Mouse (Mus musculus) MEL (cell line): ENCODE measurements around the gene Tymp. TPM values are rescaled to one million over a fixed set of nuclear protein-coding genes. Genes with fewer than 3 reads are reported as not detected.

Experiments used
- DNase-seq: peaks from one replicate; pipeline ENCODE4 v3.0.0; 2011; ENCODE audit warnings: low read depth, low spot score
- H3K27ac ChIP-seq: 2 replicates; pipeline ENCODE4 v1.5.1; 2012; ENCODE audit warnings: low read depth, mild to moderate bottlenecking, control low read depth, low read length, moderate library complexity; ENCODE audit not compliant: control insufficient read depth
- H3K27me3 ChIP-seq, 2 experiments: fragments of 150-350 bp in 1 of 2; sonication (generic) in 1 of 2; 2 replicates each; pipeline ENCODE4 v1.6.1; 2012; ENCODE audit warnings: low read length in 2 of 2, mild to moderate bottlenecking in 2 of 2, improper control_type of control experiment in 1 of 2, moderate library complexity in 1 of 2; ENCODE audit not compliant: insufficient read depth in 2 of 2, control insufficient read depth in 1 of 2
- H3K36me3 ChIP-seq, 2 experiments: 2 replicates each; pipeline ENCODE4 v1.6.1; 2012 to 2014; ENCODE audit warnings: low read length in 2 of 2, improper control_type of control experiment in 1 of 2, inconsistent platforms in 1 of 2, mild to moderate bottlenecking in 1 of 2; ENCODE audit not compliant: insufficient read depth in 2 of 2, control insufficient read depth in 1 of 2
- H3K4me1 ChIP-seq, 2 experiments: fragments of 150-350 bp in 1 of 2; sonication (generic) in 1 of 2; 2 replicates each; pipeline ENCODE4 v1.6.1; 2012; ENCODE audit warnings: low read length in 2 of 2, improper control_type of control experiment in 1 of 2, mild to moderate bottlenecking in 1 of 2; ENCODE audit not compliant: insufficient read depth in 2 of 2, control insufficient read depth in 1 of 2
- H3K4me3 ChIP-seq, 2 experiments: fragments of 150-350 bp in 1 of 2; sonication (generic) in 1 of 2; 2 replicates each; pipeline ENCODE4 v1.5.1; 2012; ENCODE audit warnings: low read depth in 2 of 2, low read length in 2 of 2, mild to moderate bottlenecking in 2 of 2, moderate library complexity in 2 of 2, control low read depth in 1 of 2, improper control_type of control experiment in 1 of 2; ENCODE audit not compliant: control insufficient read depth in 1 of 2, insufficient read depth in 1 of 2
- H3K79me2 ChIP-seq: 2 replicates; pipeline ENCODE4 v1.6.1; 2012; ENCODE audit warnings: mild to moderate bottlenecking, low read length, moderate library complexity; ENCODE audit not compliant: control insufficient read depth, poor library complexity, insufficient read depth
- H3K9ac ChIP-seq: 2 replicates; pipeline ENCODE4 v1.6.1; 2012; ENCODE audit warnings: low read depth, mild to moderate bottlenecking, control low read depth, low read length, moderate library complexity; ENCODE audit not compliant: control insufficient read depth, poor library complexity, severe bottlenecking
- H3K9me3 ChIP-seq: fragments of 150-350 bp; sonication (generic); replicated peaks from 2 replicates; pipeline ENCODE4 v1.6.1; 2012; ENCODE audit warnings: mild to moderate bottlenecking, low read length, improper control_type of control experiment, moderate library complexity; ENCODE audit not compliant: insufficient read depth
- EP300 ChIP-seq, 2 experiments: IDR thresholded peaks; 2 replicates each; pipeline ENCODE4 v1.6.1; 2011; ENCODE audit warnings: improper control_type of control experiment in 2 of 2, low read length in 2 of 2, low read depth in 1 of 2, mild to moderate bottlenecking in 1 of 2
- GATA1 ChIP-seq: IDR thresholded peaks from 2 replicates; pipeline ENCODE4 v1.6.1; 2011; ENCODE audit warnings: low read depth, low read length, improper control_type of control experiment
- KAT2A ChIP-seq: conservative IDR thresholded peaks from 2 replicates; pipeline ENCODE4 v1.6.1; 2012; ENCODE audit warnings: low read depth, low read length, improper control_type of control experiment, inconsistent platforms
- MAFK ChIP-seq: IDR thresholded peaks from 2 replicates; pipeline ENCODE4 v1.6.1; 2011; ENCODE audit warnings: low read depth, mild to moderate bottlenecking, low read length, improper control_type of control experiment, borderline replicate concordance
- MEF2A ChIP-seq: IDR thresholded peaks from 2 replicates; pipeline ENCODE4 v1.6.1; 2014; ENCODE audit warnings: low read depth, mild to moderate bottlenecking, inconsistent platforms, low read length, improper control_type of control experiment; ENCODE audit not compliant: poor library complexity, insufficient replicate concordance, severe bottlenecking; ENCODE audit errors: extremely low read depth
- NRF1 ChIP-seq: IDR thresholded peaks from 2 replicates; pipeline ENCODE4 v1.6.1; 2014; ENCODE audit warnings: low read depth, mild to moderate bottlenecking, inconsistent platforms, low read length, improper control_type of control experiment, moderate library complexity; ENCODE audit not compliant: poor library complexity, insufficient read depth, severe bottlenecking
- POLR2A ChIP-seq, 2 experiments: IDR thresholded peaks; 2 replicates each; pipeline ENCODE4 v1.6.1; 2011 to 2012; ENCODE audit warnings: low read length in 2 of 2, mild to moderate bottlenecking in 2 of 2, control low read depth in 1 of 2, improper control_type of control experiment in 1 of 2, low read depth in 1 of 2, moderate library complexity in 1 of 2; ENCODE audit not compliant: control insufficient read depth in 1 of 2, insufficient read depth in 1 of 2, poor library complexity in 1 of 2
- POLR2AphosphoS5 ChIP-seq: IDR thresholded peaks from 2 replicates; pipeline ENCODE4 v1.6.1; 2012; ENCODE audit warnings: low read depth, borderline replicate concordance, mild to moderate bottlenecking, inconsistent platforms, low read length, moderate library complexity, mixed read lengths
- RAD21 ChIP-seq: IDR thresholded peaks from 2 replicates; pipeline ENCODE4 v1.6.1; 2011; ENCODE audit warnings: mild to moderate bottlenecking, low read depth, low read length, improper control_type of control experiment
- SIN3A ChIP-seq: IDR thresholded peaks from 2 replicates; pipeline ENCODE4 v1.6.1; 2012; ENCODE audit warnings: low read length, improper control_type of control experiment, inconsistent platforms
- TAL1 ChIP-seq: IDR thresholded peaks from 2 replicates; pipeline ENCODE4 v1.6.1; 2012; ENCODE audit warnings: mild to moderate bottlenecking, inconsistent platforms, low read length, moderate library complexity, mixed read lengths
- TCF12 ChIP-seq: IDR thresholded peaks from 2 replicates; pipeline ENCODE4 v1.6.1; 2014; ENCODE audit warnings: low read depth, mild to moderate bottlenecking, inconsistent platforms, low read length, improper control_type of control experiment, moderate library complexity
- UBTF ChIP-seq: IDR thresholded peaks from 2 replicates; pipeline ENCODE4 v1.6.1; 2012; ENCODE audit warnings: low read depth, mild to moderate bottlenecking, inconsistent platforms, low read length, improper control_type of control experiment, moderate library complexity, borderline replicate concordance; ENCODE audit not compliant: insufficient read depth
- ZKSCAN1 ChIP-seq: IDR thresholded peaks from 2 replicates; pipeline ENCODE4 v1.6.1; 2012; ENCODE audit warnings: low read depth, mild to moderate bottlenecking, inconsistent platforms, low read length, improper control_type of control experiment, moderate library complexity
- polyA plus RNA-seq, 2 experiments: library from polyadenylated mRNA; stranded (reverse) in 1 of 2; unstranded in 1 of 2; fragments of >175 nt in 1 of 2; fragments of >200 nt in 1 of 2; gene quantifications; 2 replicates each; pipeline versions ENCODE4 v1.2.1 to v1.2.4; 2012; ENCODE audit warnings: low replicate concordance in 2 of 2, low read depth in 1 of 2; ENCODE audit not compliant: insufficient read length in 2 of 2, insufficient read depth in 1 of 2, missing spikeins in 1 of 2
- total RNA-seq: library from RNA; depleted of rRNA; stranded (reverse); fragments of 300-350 nt; gene quantifications from 2 replicates; pipeline ENCODE4 v1.2.3, GENCODE M21; 2012

Tymp gene
- total and polyA plus RNA-seq, 3 experiments, result 1.5 to 2.0 TPM; not detected in 1

DNA sequence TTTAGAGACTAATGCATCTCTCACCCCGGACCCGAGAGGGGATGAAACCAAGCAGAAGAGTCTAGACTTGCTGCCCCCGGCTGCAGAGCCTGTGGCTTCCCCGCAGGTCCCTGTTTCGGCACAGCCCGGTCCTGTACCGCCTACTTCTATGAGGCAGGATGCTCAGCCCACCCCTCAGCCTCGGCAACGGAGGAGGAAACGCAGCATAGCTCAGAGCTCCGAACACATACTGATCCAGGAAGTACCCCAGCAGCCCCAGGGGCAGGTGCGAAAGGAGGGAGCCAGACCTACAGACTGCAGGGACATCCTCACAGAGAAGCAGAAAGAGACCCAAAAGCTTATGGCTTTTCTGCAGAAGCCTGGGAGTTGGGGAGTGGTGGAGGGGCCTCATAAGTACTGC, 10.3 kb upstream of the Tymp start:
- no peaks in the 10 kb centered on the region for H3K36me3 ChIP-seq
- no peaks in the 10 kb centered on the region for H3K9me3 ChIP-seq
- H3K4me1 ChIP-seq, result no peaks in the 10 kb centered on the region
- H3K27ac ChIP-seq, result no peak overlapping the region
- TF ChIP-seq MAFK, result no peak
- TF ChIP-seq POLR2A (IDR thresholded peaks at IDR 0.05; ENCODE audit: control insufficient read depth in 1 of 2, insufficient read depth in 1 of 2, low read depth in 1 of 2, low read length in 2 of 2, poor library complexity in 1 of 2), result no peak
- TF ChIP-seq ZKSCAN1, result no peak
- no peak for TF ChIP-seq POLR2AphosphoS5
- TF ChIP-seq RAD21, result no peak
- TF ChIP-seq NRF1, result no peak
- no peak for TF ChIP-seq EP300 (IDR thresholded peaks at IDR 0.05; ENCODE audit: low read depth in 1 of 2, low read length in 2 of 2)
- no peak overlapping the region for H3K9ac ChIP-seq
- no peak overlapping the region for H3K4me3 ChIP-seq
- no peak for DNase-seq
- peaks cover 0 to 5% of the 10 kb centered on the region in 2 experiments; a peak in 1 of 4 replicates for H3K27me3 ChIP-seq
- H3K79me2 ChIP-seq, result no peaks in the 10 kb centered on the region

DNA sequence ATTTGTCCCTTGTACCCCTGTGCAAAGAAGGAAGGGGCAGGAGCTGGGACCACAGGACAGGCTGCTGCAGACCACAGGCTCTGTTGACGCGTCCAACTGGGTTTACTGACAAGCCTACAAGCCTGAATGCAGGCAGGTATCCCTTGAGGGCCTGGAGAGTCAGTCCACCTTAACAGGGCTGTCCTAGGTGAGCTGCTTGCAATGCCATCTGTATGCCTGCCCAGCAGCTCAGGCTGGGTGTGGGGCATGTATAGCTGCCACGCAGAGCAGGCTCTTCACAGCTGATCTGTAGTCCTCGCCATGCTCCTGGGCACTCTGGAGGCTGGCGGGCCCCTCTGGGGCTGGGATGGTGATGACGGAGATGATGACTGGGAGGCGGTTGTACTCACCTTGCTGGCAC, 7.8 kb upstream of the Tymp start, which contains the start of gene Klhdc7b:
Klhdc7b (plus strand) TSS at position 301 of the 400 bp plus-strand sequence.
- TF ChIP-seq POLR2AphosphoS5 (no peak), POLR2A (IDR thresholded peaks at IDR 0.05; ENCODE audit: control insufficient read depth in 1 of 2, insufficient read depth in 1 of 2, low read depth in 1 of 2, low read length in 2 of 2, poor library complexity in 1 of 2) (no peak)
- Histone ChIP-seq H3K27ac (no peak within 1 kb of the TSS), H3K79me2 (no peaks in the 10 kb centered on the region), H3K4me1 (0 out of 4 replicates have a peak, but pooled peaks cover 0 to 3% of the 10 kb centered on the region in 2 experiments), H3K9me3 (no peaks in the 10 kb centered on the region), H3K36me3 (peaks cover 0 to 5% of the 10 kb centered on the region in 2 experiments; a peak in 2 of 4 replicates), H3K27me3 (no peaks in the 10 kb centered on the region), H3K9ac (no peak within 1 kb of the TSS), H3K4me3 (no peak within 1 kb of the TSS)
- no peak for DNase-seq

DNA sequence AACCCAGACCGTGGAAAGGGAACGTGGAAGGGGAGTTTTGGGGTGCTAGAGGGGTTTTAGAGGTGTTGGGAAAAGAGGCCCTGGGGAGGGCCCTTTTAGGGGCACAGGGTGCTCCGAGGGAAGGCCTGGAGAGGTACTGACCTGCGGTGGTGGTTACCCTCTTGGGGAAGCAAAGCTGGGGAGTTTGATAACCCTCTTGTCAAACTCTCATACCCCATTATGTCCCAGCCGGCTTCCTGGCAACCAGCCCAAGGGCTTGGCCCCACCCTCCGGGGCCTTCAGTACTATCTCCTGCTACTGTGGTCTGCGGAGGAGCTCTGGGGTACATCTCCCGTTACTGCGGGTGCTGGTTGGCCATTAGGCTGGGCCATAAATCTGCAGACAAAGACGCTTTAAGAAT, 2.6 kb upstream of the Tymp start:
- Histone ChIP-seq H3K9ac (no peak overlapping the region), H3K4me3 (no peak overlapping the region), H3K27ac (no peak overlapping the region), H3K27me3 (no peaks in the 10 kb centered on the region), H3K79me2 (no peaks in the 10 kb centered on the region), H3K4me1 (peaks cover 0 to 8% of the 10 kb centered on the region in 2 experiments; a peak in 1 of 4 replicates), H3K36me3 (peaks cover 0 to 8% of the 10 kb centered on the region in 2 experiments; a peak in 2 of 4 replicates), H3K9me3 (no peaks in the 10 kb centered on the region)
- TF ChIP-seq TCF12, result peak; percentile 48
- no peak for TF ChIP-seq MEF2A
- TF ChIP-seq SIN3A, result peak; percentile 38; the same call in 1 of the 2 replicates
- TF ChIP-seq GATA1, result peak; percentile 28; the same call in 1 of the 2 replicates
- TF ChIP-seq KAT2A, result no peak
- TF ChIP-seq POLR2AphosphoS5, result no peak
- peak; percentile 42 to 47; a peak in 2 of 4 replicates for TF ChIP-seq EP300 (IDR thresholded peaks at IDR 0.05; ENCODE audit: low read depth in 1 of 2, low read length in 2 of 2)
- TF ChIP-seq TAL1, result peak; percentile 66
- no peak for TF ChIP-seq UBTF
- peak; percentile 86 for DNase-seq
